Mouse (Mus musculus) MEL (cell line): Measurements from ENCODE around the gene Trpm8. TPM values are rescaled to one million over a fixed set of nuclear protein-coding genes. Genes with fewer than 3 reads are reported as not detected.
A peak's percentile ranks its signal among the peaks of the same experiment; 100 is the strongest.

ENCODE experiments used
- DNase-seq: peaks from one replicate; pipeline ENCODE4 v3.0.0; 2011; ENCODE audit warnings: low read depth, low spot score
- H3K27ac ChIP-seq: 2 replicates; pipeline ENCODE4 v1.5.1; 2012; ENCODE audit warnings: low read depth, mild to moderate bottlenecking, control low read depth, low read length, moderate library complexity; ENCODE audit not compliant: control insufficient read depth
- H3K27me3 ChIP-seq, 2 experiments: fragments of 150-350 bp in 1 of 2; sonication (generic) in 1 of 2; 2 replicates each; pipeline ENCODE4 v1.6.1; 2012; ENCODE audit warnings: low read length in 2 of 2, mild to moderate bottlenecking in 2 of 2, improper control_type of control experiment in 1 of 2, moderate library complexity in 1 of 2; ENCODE audit not compliant: insufficient read depth in 2 of 2, control insufficient read depth in 1 of 2
- H3K36me3 ChIP-seq, 2 experiments: 2 replicates each; pipeline ENCODE4 v1.6.1; 2012 to 2014; ENCODE audit warnings: low read length in 2 of 2, improper control_type of control experiment in 1 of 2, inconsistent platforms in 1 of 2, mild to moderate bottlenecking in 1 of 2; ENCODE audit not compliant: insufficient read depth in 2 of 2, control insufficient read depth in 1 of 2
- H3K4me1 ChIP-seq, 2 experiments: fragments of 150-350 bp in 1 of 2; sonication (generic) in 1 of 2; 2 replicates each; pipeline ENCODE4 v1.6.1; 2012; ENCODE audit warnings: low read length in 2 of 2, improper control_type of control experiment in 1 of 2, mild to moderate bottlenecking in 1 of 2; ENCODE audit not compliant: insufficient read depth in 2 of 2, control insufficient read depth in 1 of 2
- H3K4me3 ChIP-seq, 2 experiments: fragments of 150-350 bp in 1 of 2; sonication (generic) in 1 of 2; 2 replicates each; pipeline ENCODE4 v1.5.1; 2012; ENCODE audit warnings: low read depth in 2 of 2, low read length in 2 of 2, mild to moderate bottlenecking in 2 of 2, moderate library complexity in 2 of 2, control low read depth in 1 of 2, improper control_type of control experiment in 1 of 2; ENCODE audit not compliant: control insufficient read depth in 1 of 2, insufficient read depth in 1 of 2
- H3K79me2 ChIP-seq: 2 replicates; pipeline ENCODE4 v1.6.1; 2012; ENCODE audit warnings: mild to moderate bottlenecking, low read length, moderate library complexity; ENCODE audit not compliant: control insufficient read depth, poor library complexity, insufficient read depth
- H3K9ac ChIP-seq: 2 replicates; pipeline ENCODE4 v1.6.1; 2012; ENCODE audit warnings: low read depth, mild to moderate bottlenecking, control low read depth, low read length, moderate library complexity; ENCODE audit not compliant: control insufficient read depth, poor library complexity, severe bottlenecking
- H3K9me3 ChIP-seq: fragments of 150-350 bp; sonication (generic); replicated peaks from 2 replicates; pipeline ENCODE4 v1.6.1; 2012; ENCODE audit warnings: mild to moderate bottlenecking, low read length, improper control_type of control experiment, moderate library complexity; ENCODE audit not compliant: insufficient read depth
- BHLHE40 ChIP-seq: IDR thresholded peaks from 2 replicates; pipeline ENCODE4 v1.6.1; 2012; ENCODE audit warnings: low read depth, mild to moderate bottlenecking, inconsistent platforms, low read length, improper control_type of control experiment, borderline replicate concordance
- CHD1 ChIP-seq: IDR thresholded peaks from 2 replicates; pipeline ENCODE4 v1.6.1; 2012; ENCODE audit warnings: low read depth, mild to moderate bottlenecking, inconsistent platforms, low read length, improper control_type of control experiment
- CHD2 ChIP-seq: IDR thresholded peaks from 2 replicates; pipeline ENCODE4 v1.6.1; 2011; ENCODE audit warnings: low read length, improper control_type of control experiment
- CTCF ChIP-seq, 3 experiments: IDR thresholded peaks in 2 of 3; conservative IDR thresholded peaks in 1 of 3; 2 replicates each; pipeline ENCODE4 v1.5.1; 2011 to 2012; ENCODE audit warnings: low read length in 3 of 3, low read depth in 2 of 3, mild to moderate bottlenecking in 2 of 3, improper control_type of control experiment in 1 of 3, inconsistent platforms in 1 of 3, mixed read lengths in 1 of 3, moderate library complexity in 1 of 3; ENCODE audit not compliant: control insufficient read depth in 1 of 3, insufficient read depth in 1 of 3, poor library complexity in 1 of 3, severe bottlenecking in 1 of 3
- E2F4 ChIP-seq: IDR thresholded peaks from 2 replicates; pipeline ENCODE4 v1.6.1; 2011; ENCODE audit warnings: low read depth, low read length, improper control_type of control experiment, borderline replicate concordance
- ELF1 ChIP-seq: IDR thresholded peaks from 2 replicates; pipeline ENCODE4 v1.6.1; 2014; ENCODE audit warnings: low read depth, mild to moderate bottlenecking, inconsistent platforms, low read length, improper control_type of control experiment, moderate library complexity
- EP300 ChIP-seq, 2 experiments: IDR thresholded peaks; 2 replicates each; pipeline ENCODE4 v1.6.1; 2011; ENCODE audit warnings: improper control_type of control experiment in 2 of 2, low read length in 2 of 2, low read depth in 1 of 2, mild to moderate bottlenecking in 1 of 2
- ETS1 ChIP-seq: IDR thresholded peaks from 2 replicates; pipeline ENCODE4 v1.6.1; 2012; ENCODE audit warnings: low read depth, mild to moderate bottlenecking, inconsistent platforms, low read length, improper control_type of control experiment, moderate library complexity
- GABPA ChIP-seq: IDR thresholded peaks from 2 replicates; pipeline ENCODE4 v1.6.1; 2012; ENCODE audit warnings: low read depth, mild to moderate bottlenecking, inconsistent platforms, low read length, improper control_type of control experiment, moderate library complexity
- GATA1 ChIP-seq: IDR thresholded peaks from 2 replicates; pipeline ENCODE4 v1.6.1; 2011; ENCODE audit warnings: low read depth, low read length, improper control_type of control experiment
- HCFC1 ChIP-seq: IDR thresholded peaks from 2 replicates; pipeline ENCODE4 v1.6.1; 2012; ENCODE audit warnings: low read depth, mild to moderate bottlenecking, inconsistent platforms, low read length, improper control_type of control experiment, moderate library complexity
- JUND ChIP-seq: IDR thresholded peaks from 2 replicates; pipeline ENCODE4 v1.6.1; 2011; ENCODE audit warnings: low read depth, mild to moderate bottlenecking, improper control_type of control experiment, low read length
- KAT2A ChIP-seq: conservative IDR thresholded peaks from 2 replicates; pipeline ENCODE4 v1.6.1; 2012; ENCODE audit warnings: low read depth, low read length, improper control_type of control experiment, inconsistent platforms
- MAFK ChIP-seq: IDR thresholded peaks from 2 replicates; pipeline ENCODE4 v1.6.1; 2011; ENCODE audit warnings: low read depth, mild to moderate bottlenecking, low read length, improper control_type of control experiment, borderline replicate concordance
- MAX ChIP-seq: IDR thresholded peaks from 2 replicates; pipeline ENCODE4 v1.6.1; 2011; ENCODE audit warnings: low read length, improper control_type of control experiment
- MAZ ChIP-seq: IDR thresholded peaks from 2 replicates; pipeline ENCODE4 v1.6.1; 2012; ENCODE audit warnings: low read depth, mild to moderate bottlenecking, inconsistent platforms, low read length, improper control_type of control experiment
- MXI1 ChIP-seq: IDR thresholded peaks from 2 replicates; pipeline ENCODE4 v1.6.1; 2011; ENCODE audit warnings: mild to moderate bottlenecking, low read depth, low read length, improper control_type of control experiment
- MYB ChIP-seq: IDR thresholded peaks from 2 replicates; pipeline ENCODE4 v1.6.1; 2011; ENCODE audit warnings: mild to moderate bottlenecking, low read depth, low read length, improper control_type of control experiment
- MYC ChIP-seq: IDR thresholded peaks from 2 replicates; pipeline ENCODE4 v1.6.1; 2011; ENCODE audit warnings: low read depth, mild to moderate bottlenecking, low read length, improper control_type of control experiment, moderate library complexity
- NELFE ChIP-seq: IDR thresholded peaks from 2 replicates; pipeline ENCODE4 v1.6.1; 2011; ENCODE audit warnings: low read depth, low read length, improper control_type of control experiment
- NRF1 ChIP-seq: IDR thresholded peaks from 2 replicates; pipeline ENCODE4 v1.6.1; 2014; ENCODE audit warnings: low read depth, mild to moderate bottlenecking, inconsistent platforms, low read length, improper control_type of control experiment, moderate library complexity; ENCODE audit not compliant: poor library complexity, insufficient read depth, severe bottlenecking
- POLR2A ChIP-seq, 2 experiments: IDR thresholded peaks; 2 replicates each; pipeline ENCODE4 v1.6.1; 2011 to 2012; ENCODE audit warnings: low read length in 2 of 2, mild to moderate bottlenecking in 2 of 2, control low read depth in 1 of 2, improper control_type of control experiment in 1 of 2, low read depth in 1 of 2, moderate library complexity in 1 of 2; ENCODE audit not compliant: control insufficient read depth in 1 of 2, insufficient read depth in 1 of 2, poor library complexity in 1 of 2
- POLR2AphosphoS5 ChIP-seq: IDR thresholded peaks from 2 replicates; pipeline ENCODE4 v1.6.1; 2012; ENCODE audit warnings: low read depth, borderline replicate concordance, mild to moderate bottlenecking, inconsistent platforms, low read length, moderate library complexity, mixed read lengths
- RAD21 ChIP-seq: IDR thresholded peaks from 2 replicates; pipeline ENCODE4 v1.6.1; 2011; ENCODE audit warnings: mild to moderate bottlenecking, low read depth, low read length, improper control_type of control experiment
- RCOR1 ChIP-seq: IDR thresholded peaks from 2 replicates; pipeline ENCODE4 v1.6.1; 2012; ENCODE audit warnings: low read depth, mild to moderate bottlenecking, inconsistent platforms, low read length, improper control_type of control experiment
- SMC3 ChIP-seq: IDR thresholded peaks from 2 replicates; pipeline ENCODE4 v1.6.1; 2011; ENCODE audit warnings: low read depth, low read length, improper control_type of control experiment
- TAL1 ChIP-seq: IDR thresholded peaks from 2 replicates; pipeline ENCODE4 v1.6.1; 2012; ENCODE audit warnings: mild to moderate bottlenecking, inconsistent platforms, low read length, moderate library complexity, mixed read lengths
- TBP ChIP-seq: IDR thresholded peaks from 2 replicates; pipeline ENCODE4 v1.8.0; 2011; ENCODE audit warnings: low read depth, low read length, improper control_type of control experiment
- TCF12 ChIP-seq: IDR thresholded peaks from 2 replicates; pipeline ENCODE4 v1.6.1; 2014; ENCODE audit warnings: low read depth, mild to moderate bottlenecking, inconsistent platforms, low read length, improper control_type of control experiment, moderate library complexity
- UBTF ChIP-seq: IDR thresholded peaks from 2 replicates; pipeline ENCODE4 v1.6.1; 2012; ENCODE audit warnings: low read depth, mild to moderate bottlenecking, inconsistent platforms, low read length, improper control_type of control experiment, moderate library complexity, borderline replicate concordance; ENCODE audit not compliant: insufficient read depth
- USF1 ChIP-seq: IDR thresholded peaks from 2 replicates; pipeline ENCODE4 v1.6.1; 2014; ENCODE audit warnings: low read depth, mild to moderate bottlenecking, inconsistent platforms, low read length, improper control_type of control experiment, moderate library complexity
- USF2 ChIP-seq, 2 experiments: IDR thresholded peaks; 2 replicates each; pipeline ENCODE4 v1.6.1; 2011 to 2012; ENCODE audit warnings: improper control_type of control experiment in 2 of 2, low read length in 2 of 2, borderline replicate concordance in 1 of 2, inconsistent platforms in 1 of 2, low read depth in 1 of 2, mild to moderate bottlenecking in 1 of 2; ENCODE audit not compliant: insufficient read depth in 1 of 2
- ZC3H11A ChIP-seq: IDR thresholded peaks from 2 replicates; pipeline ENCODE4 v1.6.1; 2012; ENCODE audit warnings: low read depth, mild to moderate bottlenecking, inconsistent platforms, low read length, improper control_type of control experiment
- ZKSCAN1 ChIP-seq: IDR thresholded peaks from 2 replicates; pipeline ENCODE4 v1.6.1; 2012; ENCODE audit warnings: low read depth, mild to moderate bottlenecking, inconsistent platforms, low read length, improper control_type of control experiment, moderate library complexity
- ZMIZ1 ChIP-seq: IDR thresholded peaks from 2 replicates; pipeline ENCODE4 v1.6.1; 2012; ENCODE audit warnings: low read depth, mild to moderate bottlenecking, inconsistent platforms, low read length, improper control_type of control experiment, moderate library complexity
- ZNF384 ChIP-seq: IDR thresholded peaks from 2 replicates; pipeline ENCODE4 v1.6.1; 2012; ENCODE audit warnings: low read depth, mild to moderate bottlenecking, inconsistent platforms, low read length, improper control_type of control experiment
- polyA plus RNA-seq, 2 experiments: library from polyadenylated mRNA; stranded (reverse) in 1 of 2; unstranded in 1 of 2; fragments of >175 nt in 1 of 2; fragments of >200 nt in 1 of 2; gene quantifications; 2 replicates each; pipeline versions ENCODE4 v1.2.1 to v1.2.4; 2012; ENCODE audit warnings: low replicate concordance in 2 of 2, low read depth in 1 of 2; ENCODE audit not compliant: insufficient read length in 2 of 2, insufficient read depth in 1 of 2, missing spikeins in 1 of 2
- total RNA-seq: library from RNA; depleted of rRNA; stranded (reverse); fragments of 300-350 nt; gene quantifications from 2 replicates; pipeline ENCODE4 v1.2.3, GENCODE M21; 2012

Gene Trpm8
- total and polyA plus RNA-seq, 3 experiments = not detected

GRCm38 (mm10) chr1:88276524-88277097, 850 bp upstream of the Trpm8 start:
- Histone ChIP-seq H3K4me1 (peaks cover 3 to 9% of the 10 kb centered on the region in 2 experiments; a peak in 3 of 4 replicates), H3K4me3 (peak overlapping the region; percentile 67 to 83), H3K27ac (peak overlapping the region; percentile 81), H3K36me3 (peaks cover 15 to 16% of the 10 kb centered on the region in 2 experiments), H3K27me3 (no peaks in the 10 kb centered on the region), H3K79me2 (peaks cover 36% of the 10 kb centered on the region), H3K9me3 (no peaks in the 10 kb centered on the region), H3K9ac (peak overlapping the region; percentile 73)
- no peak for DNase-seq
- TF ChIP-seq MAZ (no peak; the same call in 1 of the 2 replicates), NELFE (no peak), CHD1 (peak; percentile 98), USF1 (peak; percentile 93), POLR2A (IDR thresholded peaks at IDR 0.05; ENCODE audit: control insufficient read depth in 1 of 2, insufficient read depth in 1 of 2, low read depth in 1 of 2, low read length in 2 of 2, poor library complexity in 1 of 2) (no peak), UBTF (0 out of 2 replicates have a peak, but pooled peaks have one; percentile 46), HCFC1 (no peak; the same call in 1 of the 2 replicates), MAX (peak; percentile 79), ELF1 (0 out of 2 replicates have a peak, but pooled peaks have one; percentile 0), TBP (0 out of 2 replicates have a peak, but pooled peaks have one; percentile 33), CHD2 (no peak), RCOR1 (peak; percentile 39; the same call in 1 of the 2 replicates), KAT2A (0 out of 2 replicates have a peak, but pooled peaks have one; percentile 41), MYC (peak; percentile 70; the same call in 1 of the 2 replicates), ETS1 (0 out of 2 replicates have a peak, but pooled peaks have one; percentile 9), USF2 (IDR thresholded peaks at IDR 0.05; ENCODE audit: borderline replicate concordance in 1 of 2, insufficient read depth in 1 of 2, low read depth in 1 of 2, low read length in 2 of 2) (peak in 1 of 2 experiments; percentile 69; a peak in 2 of 4 replicates), ZNF384 (no peak), MAFK (no peak), GABPA (no peak), RAD21 (no peak; the same call in 1 of the 2 replicates), JUND (no peak), MYB (no peak), POLR2AphosphoS5 (no peak), TAL1 (no peak), ZC3H11A (no peak), E2F4 (no peak), ZMIZ1 (peak; percentile 55; the same call in 1 of the 2 replicates), TCF12 (0 out of 2 replicates have a peak, but pooled peaks have one; percentile 3), MXI1 (no peak; the same call in none of the 2 replicates), CTCF (IDR thresholded peaks at IDR 0.05 in 2 of 3, conservative IDR thresholded peaks at IDR 0.05 in 1 of 3; ENCODE audit: control insufficient read depth in 1 of 3, insufficient read depth in 1 of 3, low read depth in 2 of 3, low read length in 3 of 3, poor library complexity in 1 of 3, severe bottlenecking in 1 of 3) (no peak; a peak in 1 of 6 replicates), SMC3 (peak; percentile 20; the same call in 1 of the 2 replicates), EP300 (IDR thresholded peaks at IDR 0.05; ENCODE audit: low read depth in 1 of 2, low read length in 2 of 2) (no peak; a peak in 2 of 4 replicates), ZKSCAN1 (no peak), NRF1 (no peak), BHLHE40 (no peak; the same call in 1 of the 2 replicates), GATA1 (no peak)
